Mouse (Mus musculus) olfactory bulb, adult 2 months (tissue): ENCODE data around the gene Pitpnm3. TPM values are rescaled to one million over a fixed set of nuclear protein-coding genes. Genes with fewer than 3 reads are reported as not detected.
A peak's percentile ranks its signal among the peaks of the same experiment; 100 is the strongest.

ENCODE experiments used
- H3K27ac ChIP-seq: fragments of 200-500 bp; 2 replicates; pipeline ENCODE4 v1.5.1; 2012; ENCODE audit warnings: low read depth, low read length; ENCODE audit not compliant: insufficient read depth
- H3K4me1 ChIP-seq: fragments of 200-500 bp; 2 replicates; pipeline ENCODE4 v1.6.1; 2012; ENCODE audit warnings: low read length; ENCODE audit not compliant: control insufficient read depth, insufficient read depth
- H3K4me3 ChIP-seq: fragments of 200-500 bp; 2 replicates; pipeline ENCODE4 v1.5.1; 2012; ENCODE audit warnings: mild to moderate bottlenecking, low read depth, low read length, moderate library complexity; ENCODE audit not compliant: insufficient read depth
- CTCF ChIP-seq: fragments of 200-500 bp; IDR thresholded peaks from 2 replicates; pipeline ENCODE4 v1.5.1; 2012; ENCODE audit warnings: low read depth, mild to moderate bottlenecking, low read length, moderate library complexity; ENCODE audit not compliant: insufficient read depth
- POLR2A ChIP-seq: fragments of 200-500 bp; IDR thresholded peaks from 2 replicates; pipeline ENCODE4 v1.6.1; 2012; ENCODE audit warnings: mild to moderate bottlenecking, low read depth, low read length, moderate library complexity; ENCODE audit not compliant: insufficient read depth
- WGBS: fragments of 180-500 bp; shearing (Covaris S2); methylation state at CpG from one replicate; pipeline ENCODE4 v1.1.7; 2018; 5-methylcytosine and 5-hydroxymethylcytosine counted together
- polyA plus RNA-seq: library from polyadenylated mRNA; stranded (reverse); fragments of >200 nt; gene quantifications from 2 replicates; pipeline ENCODE4 v1.2.4, GENCODE M21; 2012; ENCODE audit warnings: low replicate concordance; ENCODE audit not compliant: missing spikeins, insufficient read depth, insufficient read length

Gene Pitpnm3
- polyA plus RNA-seq, 1 experiment = not detected

- TF ChIP-seq CTCF = no peak
- no peak for TF ChIP-seq POLR2A
- Histone ChIP-seq H3K4me3 (no peak overlapping the region), H3K4me1 (peaks cover 25% of the 10 kb centered on the region), H3K27ac (no peak overlapping the region)
- under 1% methylated on average over 4 of the region's 4 CpGs for WGBS
Observed at GRCm38 (mm10) chr11:72037996-72038395, 97.6 kb downstream of the Pitpnm3 start.

GRCm38 (mm10) chr11:72037409-72037808, 98.2 kb downstream of the Pitpnm3 start, which contains the start of gene Aipl1:
Gene Aipl1 (minus strand): TSS chr11:72037509.
- 79% methylated on average over 4 of the region's 4 CpGs for WGBS
- H3K4me3 ChIP-seq = no peak within 1 kb of the TSS
- H3K4me1 ChIP-seq = peaks cover 19% of the 10 kb centered on the region
- TF ChIP-seq CTCF (no peak), POLR2A (no peak)
- no peak within 1 kb of the TSS for H3K27ac ChIP-seq

- WGBS = 95% methylated on average over 3 of the region's 3 CpGs
- TF ChIP-seq CTCF (no peak), POLR2A (no peak)
- H3K4me3 ChIP-seq = no peak overlapping the region
- peaks cover 6% of the 10 kb centered on the region for H3K4me1 ChIP-seq
- H3K27ac ChIP-seq = no peak overlapping the region
Observed at GRCm38 (mm10) chr11:72032589-72032988, 103.0 kb downstream of the Pitpnm3 start.

GRCm38 (mm10) chr11:72032091-72032490, 103.5 kb downstream of the Pitpnm3 start:
- TF ChIP-seq POLR2A = no peak
- TF ChIP-seq CTCF = no peak
- H3K4me1 ChIP-seq = peaks cover 6% of the 10 kb centered on the region
- WGBS = 92% methylated on average over 4 of the region's 4 CpGs
- no peak overlapping the region for H3K4me3 ChIP-seq
- H3K27ac ChIP-seq = no peak overlapping the region

GRCm38 (mm10) chr11:72031353-72031752, 104.2 kb downstream of the Pitpnm3 start:
- Histone ChIP-seq H3K27ac (no peak overlapping the region), H3K4me1 (peaks cover 6% of the 10 kb centered on the region), H3K4me3 (no peak overlapping the region)
- no peak for TF ChIP-seq POLR2A
- TF ChIP-seq CTCF = no peak
- whole genome bisulfite sequencing = 95% methylated on average over 7 of the region's 7 CpGs

GRCm38 (mm10) chr11:72029143-72029542, 106.4 kb downstream of the Pitpnm3 start:
- no peak overlapping the region for H3K27ac ChIP-seq
- 33% methylated on average over 23 of the region's 23 CpGs for WGBS
- no peak overlapping the region for H3K4me3 ChIP-seq
- H3K4me1 ChIP-seq = peaks cover 6% of the 10 kb centered on the region
- TF ChIP-seq POLR2A (no peak), CTCF (peak; percentile 51; the same call in 1 of the 2 replicates)

- 87% methylated on average over 9 of the region's 9 CpGs for WGBS
- TF ChIP-seq POLR2A (no peak), CTCF (no peak)
- no peak overlapping the region for H3K27ac ChIP-seq
- H3K4me1 ChIP-seq = peaks cover 9% of the 10 kb centered on the region
- no peak overlapping the region for H3K4me3 ChIP-seq
Observed at GRCm38 (mm10) chr11:72027836-72028235, 107.7 kb downstream of the Pitpnm3 start.

GRCm38 (mm10) chr11:72026516-72026915, 109.1 kb downstream of the Pitpnm3 start:
- peaks cover 9% of the 10 kb centered on the region for H3K4me1 ChIP-seq
- no peak for TF ChIP-seq POLR2A
- TF ChIP-seq CTCF = no peak
- H3K27ac ChIP-seq = no peak overlapping the region
- WGBS = 97% methylated on average over 9 of the region's 9 CpGs
- no peak overlapping the region for H3K4me3 ChIP-seq

- no peak for TF ChIP-seq CTCF
- TF ChIP-seq POLR2A = no peak
- H3K4me1 ChIP-seq = peaks cover 9% of the 10 kb centered on the region
- H3K27ac ChIP-seq = no peak overlapping the region
- no peak overlapping the region for H3K4me3 ChIP-seq
- WGBS = 42% methylated on average over 5 of the region's 5 CpGs
Observed at GRCm38 (mm10) chr11:72025843-72026242, 109.7 kb downstream of the Pitpnm3 start.

- H3K4me1 ChIP-seq = peaks cover 7% of the 10 kb centered on the region
- no peak overlapping the region for H3K4me3 ChIP-seq
- H3K27ac ChIP-seq = no peak overlapping the region
- TF ChIP-seq POLR2A = no peak
- TF ChIP-seq CTCF = no peak
- WGBS = 23% methylated on average over 5 of the region's 5 CpGs
Observed at GRCm38 (mm10) chr11:72024193-72024781, 111.3 kb downstream of the Pitpnm3 start.
